Mouse (Mus musculus) MEL (cell line): ENCODE measurements around the gene Twist1.

Source experiments
- CTCF ChIP-seq, 3 experiments: IDR thresholded peaks in 2 of 3; conservative IDR thresholded peaks in 1 of 3; 2 replicates each; pipeline ENCODE4 v1.5.1; 2011 to 2012; ENCODE audit warnings: low read length in 3 of 3, low read depth in 2 of 3, mild to moderate bottlenecking in 2 of 3, improper control_type of control experiment in 1 of 3, inconsistent platforms in 1 of 3, mixed read lengths in 1 of 3, moderate library complexity in 1 of 3; ENCODE audit not compliant: control insufficient read depth in 1 of 3, insufficient read depth in 1 of 3, poor library complexity in 1 of 3, severe bottlenecking in 1 of 3
- GABPA ChIP-seq: IDR thresholded peaks from 2 replicates; pipeline ENCODE4 v1.6.1; 2012; ENCODE audit warnings: low read depth, mild to moderate bottlenecking, inconsistent platforms, low read length, improper control_type of control experiment, moderate library complexity
- POLR2A ChIP-seq, 2 experiments: IDR thresholded peaks; 2 replicates each; pipeline ENCODE4 v1.6.1; 2011 to 2012; ENCODE audit warnings: low read length in 2 of 2, mild to moderate bottlenecking in 2 of 2, control low read depth in 1 of 2, improper control_type of control experiment in 1 of 2, low read depth in 1 of 2, moderate library complexity in 1 of 2; ENCODE audit not compliant: control insufficient read depth in 1 of 2, insufficient read depth in 1 of 2, poor library complexity in 1 of 2
- POLR2AphosphoS5 ChIP-seq: IDR thresholded peaks from 2 replicates; pipeline ENCODE4 v1.6.1; 2012; ENCODE audit warnings: low read depth, borderline replicate concordance, mild to moderate bottlenecking, inconsistent platforms, low read length, moderate library complexity, mixed read lengths
- USF1 ChIP-seq: IDR thresholded peaks from 2 replicates; pipeline ENCODE4 v1.6.1; 2014; ENCODE audit warnings: low read depth, mild to moderate bottlenecking, inconsistent platforms, low read length, improper control_type of control experiment, moderate library complexity

DNA sequence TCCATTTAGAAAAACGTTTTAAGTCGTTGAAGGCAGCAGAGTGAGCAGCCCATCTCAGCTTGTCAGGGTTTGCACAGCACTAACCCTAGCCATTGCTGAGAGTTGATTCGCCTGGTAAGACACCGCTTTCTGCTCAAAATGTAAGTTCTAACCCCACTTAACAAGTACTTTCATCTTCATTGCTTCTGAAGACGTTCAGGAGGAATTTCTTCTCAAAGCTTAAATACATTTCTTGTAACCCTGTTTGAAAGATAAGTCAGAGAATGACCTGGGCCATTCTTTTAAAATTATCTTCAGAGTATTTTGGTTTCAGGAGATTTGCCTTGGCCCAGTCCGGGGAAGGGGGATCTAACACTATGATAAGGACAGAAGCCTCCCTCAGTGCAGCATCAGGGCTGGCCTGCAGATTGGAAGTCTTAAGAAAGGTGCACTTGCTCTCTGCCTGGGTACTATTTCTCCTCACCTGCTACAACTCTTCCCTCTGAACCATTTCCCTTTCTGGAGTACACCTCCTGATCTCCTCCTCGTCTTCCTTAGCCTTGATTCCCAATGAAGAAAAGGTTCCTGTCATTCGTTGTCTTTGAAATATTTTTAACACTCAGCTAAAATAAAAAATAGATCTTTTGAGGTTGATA, 2.4 kb upstream of the Twist1 start:
- TF ChIP-seq USF1 = no peak
- no peak for TF ChIP-seq POLR2A (IDR thresholded peaks at IDR 0.05; ENCODE audit: control insufficient read depth in 1 of 2, insufficient read depth in 1 of 2, low read depth in 1 of 2, low read length in 2 of 2, poor library complexity in 1 of 2)
- TF ChIP-seq CTCF (IDR thresholded peaks at IDR 0.05 in 2 of 3, conservative IDR thresholded peaks at IDR 0.05 in 1 of 3; ENCODE audit: control insufficient read depth in 1 of 3, insufficient read depth in 1 of 3, low read depth in 2 of 3, low read length in 3 of 3, poor library complexity in 1 of 3, severe bottlenecking in 1 of 3) = no peak
- no peak for TF ChIP-seq POLR2AphosphoS5
- TF ChIP-seq GABPA = no peak
